Mouse (Mus musculus) brain, embryonic 14.5 days (tissue): Measurements from ENCODE around the gene Trim67. TPM values are rescaled to one million over a fixed set of nuclear protein-coding genes. Genes with fewer than 3 reads are reported as not detected.

ENCODE experiments used
- DNase-seq: peaks from one replicate; pipeline ENCODE4 v3.0.0-alpha.2; 2011; ENCODE audit warnings: low read depth
- CTCF ChIP-seq: fragments of 200-500 bp; IDR thresholded peaks from 2 replicates; pipeline ENCODE4 v1.5.1; 2012; ENCODE audit warnings: inconsistent platforms, mild to moderate bottlenecking, moderate library complexity, borderline replicate concordance; ENCODE audit not compliant: insufficient read depth, insufficient read length; ENCODE audit errors: extremely low read depth
- POLR2A ChIP-seq: fragments of 200-500 bp; IDR thresholded peaks from 2 replicates; pipeline ENCODE4 v1.6.1; 2012; ENCODE audit warnings: mild to moderate bottlenecking, inconsistent platforms, borderline replicate concordance; ENCODE audit not compliant: poor library complexity, insufficient read depth, insufficient read length, severe bottlenecking; ENCODE audit errors: extremely low read depth
- polyA plus RNA-seq: library from polyadenylated mRNA; depleted of rRNA; stranded (reverse); fragments of >200 nt; gene quantifications from 2 replicates; pipeline ENCODE4 v1.2.3, GENCODE M21; 2012

The Trim67 gene
- polyA plus RNA-seq, 1 experiment = 81.6 TPM

- TF ChIP-seq CTCF = no peak
- no peak for TF ChIP-seq POLR2A
- no peak for DNase-seq
Observed at GRCm38 (mm10) chr8:124805990-124806389, 13.1 kb downstream of the Trim67 start.

- DNase-seq = no peak
- no peak for TF ChIP-seq CTCF
- TF ChIP-seq POLR2A = no peak
Observed at GRCm38 (mm10) chr8:124809419-124809818, 16.5 kb downstream of the Trim67 start.

- TF ChIP-seq POLR2A (no peak), CTCF (peak; percentile 30; the same call in 1 of the 2 replicates)
- DNase-seq = no peak
Observed at GRCm38 (mm10) chr8:124810056-124810610, 17.2 kb downstream of the Trim67 start.

GRCm38 (mm10) chr8:124810689-124811394 is 17.9 kb downstream of the Trim67 start:
- peak; percentile 86 for DNase-seq

GRCm38 (mm10) chr8:124813326-124813725 is 20.4 kb downstream of the Trim67 start:
- TF ChIP-seq POLR2A = no peak
- TF ChIP-seq CTCF = no peak
- DNase-seq = no peak

More at GRCm38 (mm10) chr8:124810689-124811394, 17.9 kb downstream of the Trim67 start:
- TF ChIP-seq CTCF (no peak), POLR2A (no peak)

- no peak for DNase-seq
Observed at GRCm38 (mm10) chr8:124815870-124816269, 23.0 kb downstream of the Trim67 start.

GRCm38 (mm10) chr8:124816866-124817265 is 24.0 kb downstream of the Trim67 start:
- TF ChIP-seq CTCF = no peak
- TF ChIP-seq POLR2A = no peak
- DNase-seq = no peak

More at GRCm38 (mm10) chr8:124815870-124816269, 23.0 kb downstream of the Trim67 start:
- TF ChIP-seq CTCF = no peak

- TF ChIP-seq CTCF = no peak
- no peak for TF ChIP-seq POLR2A
- no peak for DNase-seq
Observed at GRCm38 (mm10) chr8:124817361-124817760, 24.5 kb downstream of the Trim67 start.

- TF ChIP-seq POLR2A = no peak
- TF ChIP-seq CTCF = no peak
Observed at GRCm38 (mm10) chr8:124819612-124820115, 26.8 kb downstream of the Trim67 start.

GRCm38 (mm10) chr8:124820125-124820524 is 27.2 kb downstream of the Trim67 start:
- TF ChIP-seq CTCF (no peak), POLR2A (no peak)
- DNase-seq = no peak

More at GRCm38 (mm10) chr8:124819612-124820115, 26.8 kb downstream of the Trim67 start:
- no peak for DNase-seq

- DNase-seq = no peak
- TF ChIP-seq POLR2A (no peak), CTCF (no peak; the same call in 1 of the 2 replicates)
Observed at GRCm38 (mm10) chr8:124823497-124823896, 30.6 kb downstream of the Trim67 start.
